Mouse (Mus musculus) macrophage (primary cell): Measurements from ENCODE around the gene Plcd3. TPM values are rescaled to one million over a fixed set of nuclear protein-coding genes. Genes with fewer than 3 reads are reported as not detected.

ENCODE experiments used
- H3K27ac ChIP-seq: fragments of 350-480 bp; formaldehyde crosslinking; 2 replicates; pipeline ENCODE4 v1.9.0; 2021
- H3K36me3 ChIP-seq: fragments of 350-480 bp; formaldehyde crosslinking; 2 replicates; pipeline ENCODE4 v1.9.0; 2021; ENCODE audit errors: inconsistent target
- H3K4me3 ChIP-seq: fragments of 350-480 bp; formaldehyde crosslinking; 2 replicates; pipeline ENCODE4 v1.9.0; 2021; ENCODE audit errors: inconsistent target
- H3K79me2 ChIP-seq: fragments of 350-480 bp; formaldehyde crosslinking; 2 replicates; pipeline ENCODE4 v1.9.0; 2021; ENCODE audit errors: inconsistent target
- WGBS: methylation state at CpG from one replicate; pipeline ENCODE4 v1.1.7; 2026; ENCODE audit warnings: inconsistent platforms; ENCODE audit not compliant: missing documents; 5-methylcytosine and 5-hydroxymethylcytosine counted together
- polyA plus RNA-seq: library from polyadenylated mRNA; stranded (reverse); fragments of 250-400 nt; gene quantifications from 3 replicates; pipeline ENCODE4 v1.2.4, GENCODE M21; 2018; ENCODE audit warnings: inconsistent platforms

Plcd3 gene
- polyA plus RNA-seq, 1 experiment from 2014 or later: not detected

- Histone ChIP-seq H3K36me3 (peaks cover 37% of the 10 kb centered on the region), H3K4me3 (no peak overlapping the region)
- 94% methylated on average over 10 of the region's 10 CpGs for WGBS
These were observed 31.1 kb downstream of the Plcd3 start for GRCm38 (mm10) chr11:103070322-103070880.

GRCm38 (mm10) chr11:103069731-103070130 lies 31.7 kb downstream of the Plcd3 start:
- Histone ChIP-seq H3K4me3 (no peak overlapping the region), H3K27ac (no peak overlapping the region), H3K36me3 (peaks cover 41% of the 10 kb centered on the region)

More at GRCm38 (mm10) chr11:103070322-103070880, 31.1 kb downstream of the Plcd3 start:
- no peaks in the 10 kb centered on the region for H3K79me2 ChIP-seq
- H3K27ac ChIP-seq: no peak overlapping the region

GRCm38 (mm10) chr11:103068884-103069283 lies 32.6 kb downstream of the Plcd3 start:
- H3K36me3 ChIP-seq: peaks cover 50% of the 10 kb centered on the region
- H3K79me2 ChIP-seq: no peaks in the 10 kb centered on the region
- no peak overlapping the region for H3K4me3 ChIP-seq
- 91% methylated on average over 11 of the region's 11 CpGs for WGBS
- H3K27ac ChIP-seq: no peak overlapping the region

More at GRCm38 (mm10) chr11:103069731-103070130, 31.7 kb downstream of the Plcd3 start:
- 100% methylated on average over 2 of the region's 2 CpGs for WGBS
- no peaks in the 10 kb centered on the region for H3K79me2 ChIP-seq

GRCm38 (mm10) chr11:103068272-103068671 lies 33.2 kb downstream of the Plcd3 start:
- 98% methylated on average over 4 of the region's 4 CpGs for WGBS
- Histone ChIP-seq H3K27ac (no peak overlapping the region), H3K36me3 (peaks cover 56% of the 10 kb centered on the region), H3K4me3 (no peak overlapping the region), H3K79me2 (no peaks in the 10 kb centered on the region)

- WGBS: 97% methylated on average over 8 of the region's 8 CpGs
- Histone ChIP-seq H3K36me3 (peaks cover 61% of the 10 kb centered on the region), H3K4me3 (no peak overlapping the region), H3K27ac (no peak overlapping the region), H3K79me2 (no peaks in the 10 kb centered on the region)
These were observed 33.9 kb downstream of the Plcd3 start for GRCm38 (mm10) chr11:103067457-103068001.

GRCm38 (mm10) chr11:103067051-103067361 lies 34.5 kb downstream of the Plcd3 start:
- peaks cover 65% of the 10 kb centered on the region for H3K36me3 ChIP-seq
- WGBS: 92% methylated on average over 6 of the region's 6 CpGs
- no peak overlapping the region for H3K27ac ChIP-seq
- H3K79me2 ChIP-seq: no peaks in the 10 kb centered on the region
- no peak overlapping the region for H3K4me3 ChIP-seq

GRCm38 (mm10) chr11:103066191-103067050 lies 35.0 kb downstream of the Plcd3 start:
- Histone ChIP-seq H3K79me2 (no peaks in the 10 kb centered on the region), H3K36me3 (peaks cover 71% of the 10 kb centered on the region), H3K4me3 (no peak overlapping the region), H3K27ac (no peak overlapping the region)
- WGBS: 94% methylated on average over 14 of the region's 14 CpGs

GRCm38 (mm10) chr11:103058499-103059085 lies 42.9 kb downstream of the Plcd3 start:
- peaks cover 9% of the 10 kb centered on the region; the same call in 1 of the 2 replicates for H3K79me2 ChIP-seq
- H3K27ac ChIP-seq: no peak overlapping the region
- 84% methylated on average over 3 of the region's 3 CpGs for WGBS
- H3K4me3 ChIP-seq: no peak overlapping the region
- H3K36me3 ChIP-seq: peaks cover 81% of the 10 kb centered on the region

GRCm38 (mm10) chr11:103056636-103057035 lies 44.8 kb downstream of the Plcd3 start:
- 95% methylated on average over 7 of the region's 7 CpGs for WGBS
- Histone ChIP-seq H3K4me3 (no peak overlapping the region), H3K27ac (no peak overlapping the region), H3K36me3 (peaks cover 73% of the 10 kb centered on the region), H3K79me2 (peaks cover 21% of the 10 kb centered on the region; the same call in 1 of the 2 replicates)

GRCm38 (mm10) chr11:103054798-103055197 lies 46.7 kb downstream of the Plcd3 start:
- Histone ChIP-seq H3K79me2 (peaks cover 21% of the 10 kb centered on the region; the same call in 1 of the 2 replicates), H3K4me3 (no peak overlapping the region), H3K27ac (no peak overlapping the region), H3K36me3 (peaks cover 62% of the 10 kb centered on the region)
- WGBS: 55% methylated on average over 5 of the region's 6 CpGs

GRCm38 (mm10) chr11:103053191-103054076 lies 48.0 kb downstream of the Plcd3 start:
- Histone ChIP-seq H3K27ac (peak overlapping the region; percentile 31; the same call in 1 of the 2 replicates), H3K4me3 (no peak overlapping the region), H3K36me3 (peaks cover 50% of the 10 kb centered on the region), H3K79me2 (peaks cover 21% of the 10 kb centered on the region; the same call in 1 of the 2 replicates)
- 91% methylated on average over 17 of the region's 18 CpGs for WGBS

GRCm38 (mm10) chr11:103052078-103052477 lies 49.4 kb downstream of the Plcd3 start:
- Histone ChIP-seq H3K36me3 (peaks cover 41% of the 10 kb centered on the region), H3K4me3 (no peak overlapping the region), H3K27ac (peak overlapping the region; percentile 21), H3K79me2 (peaks cover 21% of the 10 kb centered on the region; the same call in 1 of the 2 replicates)
- 93% methylated on average over 6 of the region's 6 CpGs for WGBS

GRCm38 (mm10) chr11:103051249-103051691 lies 50.2 kb downstream of the Plcd3 start:
- H3K27ac ChIP-seq: peak overlapping the region; percentile 21
- H3K79me2 ChIP-seq: peaks cover 21% of the 10 kb centered on the region; the same call in 1 of the 2 replicates
- WGBS: 7% methylated on average over 8 of the region's 8 CpGs
- H3K4me3 ChIP-seq: no peak overlapping the region
- H3K36me3 ChIP-seq: peaks cover 38% of the 10 kb centered on the region

- 91% methylated on average over 9 of the region's 9 CpGs for WGBS
These were observed 51.3 kb downstream of the Plcd3 start for GRCm38 (mm10) chr11:103050153-103050552.

More at GRCm38 (mm10) chr11:103050153-103050552, 51.3 kb downstream of the Plcd3 start:
- H3K4me3 ChIP-seq: no peak overlapping the region
- H3K36me3 ChIP-seq: peaks cover 38% of the 10 kb centered on the region
- H3K27ac ChIP-seq: no peak overlapping the region
- peaks cover 24% of the 10 kb centered on the region; the same call in 1 of the 2 replicates for H3K79me2 ChIP-seq
